Mouse (Mus musculus) forebrain, postnatal 0 days (tissue): ENCODE data around the gene Ralgps1. TPM values are rescaled to one million over a fixed set of nuclear protein-coding genes. Genes with fewer than 3 reads are reported as not detected.

Experiments
- ATAC-seq: fragments of 200-750 bp; cut with Nextera tagmentation; 2 replicates; pipeline ENCODE4 v1.8.0; 2017; ENCODE audit warnings: mild to moderate bottlenecking, moderate library complexity
- DNase-seq: peaks from one replicate; pipeline ENCODE4 v3.0.0-alpha.2; 2015
- H3K27ac ChIP-seq: fragments of 300-500 bp; sonication (generic); 2 replicates; pipeline ENCODE4 v1.5.1; 2014; ENCODE audit warnings: low read depth, mild to moderate bottlenecking, antibody characterized with exemption, low read length, moderate library complexity, mixed read lengths
- H3K27me3 ChIP-seq: fragments of 300-500 bp; sonication (generic); 2 replicates; pipeline ENCODE4 v1.6.1; 2014; ENCODE audit warnings: mild to moderate bottlenecking, low read length, mixed read lengths; ENCODE audit not compliant: insufficient read depth
- H3K36me3 ChIP-seq: fragments of 300-500 bp; sonication (generic); 2 replicates; pipeline ENCODE4 v1.6.1; 2014; ENCODE audit warnings: mild to moderate bottlenecking, moderate library complexity; ENCODE audit not compliant: insufficient read depth
- H3K4me1 ChIP-seq: fragments of 300-500 bp; sonication (generic); 2 replicates; pipeline ENCODE4 v1.6.1; 2014; ENCODE audit warnings: antibody characterized with exemption; ENCODE audit not compliant: insufficient read depth
- H3K4me2 ChIP-seq: fragments of 300-500 bp; sonication (generic); 2 replicates; pipeline ENCODE4 v1.6.1; 2014; ENCODE audit warnings: low read depth, mild to moderate bottlenecking, moderate library complexity
- H3K4me3 ChIP-seq: fragments of 300-500 bp; sonication (generic); 2 replicates; pipeline ENCODE4 v1.5.1; 2014; ENCODE audit warnings: low read depth, low read length, mixed read lengths
- H3K9ac ChIP-seq: fragments of 300-500 bp; sonication (generic); 2 replicates; pipeline ENCODE4 v1.6.1; 2014; ENCODE audit warnings: mild to moderate bottlenecking
- H3K9me3 ChIP-seq: fragments of 300-500 bp; sonication (generic); 2 replicates; pipeline ENCODE4 v1.6.1; 2016; ENCODE audit warnings: low read length
- CTCF ChIP-seq: sonication (generic); IDR thresholded peaks from 2 replicates; pipeline ENCODE4 v1.5.1; 2016; ENCODE audit warnings: antibody characterized with exemption, control low read depth, low read depth
- WGBS: fragments of 180-500 bp; shearing (Covaris S2); extraction: QIAGEN DNeasy Blood & Tissue Kit; methylation state at CpG from one replicate; pipeline ENCODE4 v1.1.7; 2014; 5-methylcytosine and 5-hydroxymethylcytosine counted together
- polyA plus RNA-seq: library from polyadenylated mRNA; unstranded; fragments of >200 nt; fragmentation: Nextera tagmentation; extraction: Ambion mirVana; gene quantifications from 2 replicates; pipeline ENCODE4 v1.2.1, GENCODE M21; 2015
- total RNA-seq: library from RNA; depleted of rRNA; stranded (reverse); fragments of >200 nt; gene quantifications from 2 replicates; pipeline ENCODE4 v1.2.3, GENCODE M21; 2014

Ralgps1 gene
- total and polyA plus RNA-seq, 2 experiments from 2014 or later: 24.6 to 66.9 TPM

- Histone ChIP-seq H3K4me3 (no peak overlapping the region), H3K4me1 (no peaks in the 10 kb centered on the region; the same call in 1 of the 2 replicates), H3K4me2 (no peak overlapping the region), H3K36me3 (0 out of 2 replicates have a peak, but pooled peaks cover 2% of the 10 kb centered on the region), H3K27ac (no peak overlapping the region), H3K9me3 (no peaks in the 10 kb centered on the region), H3K9ac (no peak overlapping the region), H3K27me3 (no peaks in the 10 kb centered on the region)
- no peak for TF ChIP-seq CTCF
- no peak for DNase-seq
- peak; percentile 56 for ATAC-seq
- 29% methylated on average over 3 of the region's 3 CpGs for WGBS
Observed at GRCm38 (mm10) chr2:33189976-33190375, 181.3 kb downstream of the Ralgps1 start.

GRCm38 (mm10) chr2:33188925-33189670 lies 182.2 kb downstream of the Ralgps1 start:
- H3K27me3 ChIP-seq: no peaks in the 10 kb centered on the region
- no peaks in the 10 kb centered on the region for H3K9me3 ChIP-seq
- DNase-seq (no peak), ATAC-seq (no peak)
- H3K4me3 ChIP-seq: no peak overlapping the region
- H3K27ac ChIP-seq: no peak overlapping the region
- 0 out of 2 replicates have a peak, but pooled peaks cover 2% of the 10 kb centered on the region for H3K36me3 ChIP-seq
- TF ChIP-seq CTCF: no peak
- peaks cover 3% of the 10 kb centered on the region; the same call in 1 of the 2 replicates for H3K4me1 ChIP-seq
- no peak overlapping the region for H3K4me2 ChIP-seq
- WGBS: 90% methylated on average over 6 of the region's 6 CpGs
- no peak overlapping the region for H3K9ac ChIP-seq

GRCm38 (mm10) chr2:33187874-33188273 lies 183.4 kb downstream of the Ralgps1 start:
- WGBS: 85% methylated on average over 2 of the region's 2 CpGs
- ATAC-seq: no peak
- Histone ChIP-seq H3K27ac (no peak overlapping the region), H3K9ac (no peak overlapping the region), H3K36me3 (0 out of 2 replicates have a peak, but pooled peaks cover 2% of the 10 kb centered on the region), H3K4me2 (no peak overlapping the region), H3K4me3 (no peak overlapping the region), H3K27me3 (no peaks in the 10 kb centered on the region), H3K9me3 (no peaks in the 10 kb centered on the region), H3K4me1 (peaks cover 3% of the 10 kb centered on the region; the same call in 1 of the 2 replicates)
- DNase-seq: no peak
- TF ChIP-seq CTCF: no peak

- 54% methylated on average over 7 of the region's 7 CpGs for WGBS
Observed at GRCm38 (mm10) chr2:33186505-33186904, 184.8 kb downstream of the Ralgps1 start.

GRCm38 (mm10) chr2:33185258-33185657 lies 186.0 kb downstream of the Ralgps1 start:
- WGBS: 66% methylated on average over 7 of the region's 7 CpGs
- DNase-seq (no peak), ATAC-seq (no peak)
- no peaks in the 10 kb centered on the region for H3K9me3 ChIP-seq
- TF ChIP-seq CTCF: peak; percentile 51
- H3K27me3 ChIP-seq: no peaks in the 10 kb centered on the region
- H3K9ac ChIP-seq: no peak overlapping the region
- H3K36me3 ChIP-seq: no peaks in the 10 kb centered on the region
- H3K4me1 ChIP-seq: peaks cover 3% of the 10 kb centered on the region; the same call in 1 of the 2 replicates
- H3K4me3 ChIP-seq: no peak overlapping the region
- no peak overlapping the region for H3K27ac ChIP-seq
- no peak overlapping the region for H3K4me2 ChIP-seq

More at GRCm38 (mm10) chr2:33186505-33186904, 184.8 kb downstream of the Ralgps1 start:
- Histone ChIP-seq H3K4me3 (no peak overlapping the region), H3K36me3 (no peaks in the 10 kb centered on the region), H3K4me1 (peaks cover 3% of the 10 kb centered on the region; the same call in 1 of the 2 replicates), H3K9me3 (no peaks in the 10 kb centered on the region), H3K27me3 (no peaks in the 10 kb centered on the region), H3K4me2 (no peak overlapping the region), H3K9ac (no peak overlapping the region), H3K27ac (no peak overlapping the region)
- DNase-seq: no peak
- no peak for ATAC-seq
- TF ChIP-seq CTCF: no peak

- Histone ChIP-seq H3K27ac (no peak overlapping the region), H3K9me3 (no peaks in the 10 kb centered on the region), H3K4me2 (no peak overlapping the region), H3K4me1 (peaks cover 3% of the 10 kb centered on the region; the same call in 1 of the 2 replicates), H3K9ac (no peak overlapping the region), H3K4me3 (no peak overlapping the region), H3K36me3 (no peaks in the 10 kb centered on the region), H3K27me3 (no peaks in the 10 kb centered on the region)
- WGBS: 38% methylated on average over 10 of the region's 10 CpGs
- no peak for TF ChIP-seq CTCF
- peak; percentile 52 for DNase-seq
- no peak for ATAC-seq
Observed at GRCm38 (mm10) chr2:33184641-33185040, 186.6 kb downstream of the Ralgps1 start.

GRCm38 (mm10) chr2:33183321-33183720 lies 188.0 kb downstream of the Ralgps1 start:
- DNase-seq (no peak), ATAC-seq (no peak)
- no peak overlapping the region for H3K27ac ChIP-seq
- peaks cover 7% of the 10 kb centered on the region for H3K4me1 ChIP-seq
- H3K36me3 ChIP-seq: no peaks in the 10 kb centered on the region
- H3K9me3 ChIP-seq: no peaks in the 10 kb centered on the region
- H3K4me2 ChIP-seq: no peak overlapping the region
- TF ChIP-seq CTCF: no peak
- no peak overlapping the region for H3K9ac ChIP-seq
- H3K4me3 ChIP-seq: no peak overlapping the region
- no peaks in the 10 kb centered on the region for H3K27me3 ChIP-seq
- WGBS: 96% methylated on average over 7 of the region's 7 CpGs
